Mouse (Mus musculus): ENCODE measurements around the gene Uap1l1. TPM values are rescaled to one million over a fixed set of nuclear protein-coding genes. Genes with fewer than 3 reads are reported as not detected.

Uap1l1 gene
- polyA plus RNA-seq, 1 experiment from 2014 or later: 7.9 TPM

DNA sequence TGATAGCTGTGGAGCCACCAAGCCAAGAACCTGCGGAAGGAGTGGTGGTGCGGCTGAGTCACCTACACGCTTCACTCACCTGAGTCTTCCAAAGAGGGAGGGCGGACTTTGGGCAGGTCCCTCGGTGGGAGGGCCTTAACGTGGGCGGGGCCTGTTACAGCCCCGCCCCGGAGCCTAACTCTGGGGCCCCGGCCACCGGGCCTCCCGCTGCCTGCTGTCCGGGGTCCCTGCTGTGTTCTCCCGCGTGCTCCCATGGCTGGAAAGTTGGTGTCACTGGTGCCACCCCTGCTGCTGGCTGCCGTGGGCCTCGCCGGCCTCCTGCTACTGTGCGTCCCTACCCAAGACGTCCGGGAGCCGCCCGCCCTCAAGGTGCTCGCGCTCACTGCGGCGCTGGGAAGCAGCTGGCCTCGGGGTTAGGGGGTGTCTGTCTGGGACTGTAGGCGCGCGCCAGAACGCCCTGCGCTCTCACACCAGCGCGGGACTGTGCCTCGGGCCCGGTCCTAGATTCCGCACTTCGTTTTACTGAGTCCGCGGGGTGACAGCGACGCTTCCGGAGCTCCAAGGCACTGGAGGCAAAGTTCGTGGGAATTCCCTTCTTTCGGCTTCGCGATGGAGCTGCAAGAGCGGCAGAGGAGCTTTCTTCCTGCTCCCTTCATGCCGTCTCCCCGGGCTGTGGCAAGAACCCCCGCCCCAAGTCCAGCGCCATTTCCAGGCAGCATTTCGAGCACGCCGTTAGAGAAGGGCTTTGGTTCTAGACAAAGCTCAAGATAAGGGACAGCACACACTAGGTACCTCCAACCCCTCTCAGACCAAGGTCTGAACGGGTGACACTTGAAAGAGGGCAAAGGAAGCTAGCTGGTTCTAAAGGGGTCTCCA, 30.5 kb upstream of the Uap1l1 start, which contains the start of gene Entpd2:
TSS of gene Entpd2 (plus strand) at position 154 of the 876 bp plus-strand sequence.
- Histone ChIP-seq H3K9me3 (replicated peaks) (no peaks in the 10 kb centered on the region), H3K4me2 (replicated peaks) (peak within 1 kb of the TSS; percentile 56), H3K4me1 (peaks cover 22% of the 10 kb centered on the region), H3K27me3 (peaks cover 72% of the 10 kb centered on the region), H3K36me3 (no peaks in the 10 kb centered on the region), H3K9ac (0 out of 2 replicates have a peak within 1 kb of the TSS, but pooled peaks have one; percentile 36), H3K27ac (no peak within 1 kb of the TSS), H3K4me3 (peak within 1 kb of the TSS; percentile 31)
- ATAC-seq (ENCODE audit: low FRiP score): no peak
- WGBS: 1% methylated on average over 56 of the region's 57 CpGs

- Histone ChIP-seq H3K27me3 (peaks cover 58% of the 10 kb centered on the region), H3K27ac (no peak overlapping the region), H3K4me3 (no peak overlapping the region), H3K9me3 (replicated peaks) (no peaks in the 10 kb centered on the region), H3K36me3 (no peaks in the 10 kb centered on the region), H3K4me2 (replicated peaks) (no peak overlapping the region), H3K4me1 (peaks cover 18% of the 10 kb centered on the region), H3K9ac (no peak overlapping the region)
- ATAC-seq (ENCODE audit: low FRiP score): no peak
- 26% methylated on average over 3 of the region's 3 CpGs for WGBS
Observed at GRCm38 (mm10) chr2:25394281-25395221, 29.1 kb upstream of the Uap1l1 start.

DNA sequence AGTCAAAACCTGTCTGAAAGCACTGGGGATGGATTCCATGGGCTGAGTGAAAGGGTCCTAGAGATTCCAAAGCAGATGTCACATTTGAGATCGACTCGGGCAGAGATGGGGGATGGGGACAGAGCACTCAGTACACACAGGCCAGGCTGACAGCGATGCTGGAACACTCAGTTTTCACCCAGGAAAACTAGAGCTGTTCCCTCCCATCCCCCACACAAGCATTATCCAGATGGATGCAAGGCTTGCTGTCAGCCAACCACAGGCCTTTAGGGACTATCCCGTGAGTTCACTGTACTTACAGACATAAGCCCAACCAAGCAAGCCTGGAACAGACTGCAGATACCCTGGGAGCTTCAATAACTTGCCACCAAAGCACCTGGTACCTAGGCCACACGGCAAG, 25.8 kb upstream of the Uap1l1 start:
- Histone ChIP-seq H3K4me3 (no peak overlapping the region), H3K27ac (no peak overlapping the region), H3K9ac (no peak overlapping the region), H3K27me3 (peaks cover 27% of the 10 kb centered on the region), H3K36me3 (no peaks in the 10 kb centered on the region), H3K9me3 (replicated peaks) (no peaks in the 10 kb centered on the region), H3K4me1 (peaks cover 14% of the 10 kb centered on the region), H3K4me2 (replicated peaks) (no peak overlapping the region)
- ATAC-seq (ENCODE audit: low FRiP score): no peak
- 82% methylated on average over 5 of the region's 5 CpGs for WGBS

DNA sequence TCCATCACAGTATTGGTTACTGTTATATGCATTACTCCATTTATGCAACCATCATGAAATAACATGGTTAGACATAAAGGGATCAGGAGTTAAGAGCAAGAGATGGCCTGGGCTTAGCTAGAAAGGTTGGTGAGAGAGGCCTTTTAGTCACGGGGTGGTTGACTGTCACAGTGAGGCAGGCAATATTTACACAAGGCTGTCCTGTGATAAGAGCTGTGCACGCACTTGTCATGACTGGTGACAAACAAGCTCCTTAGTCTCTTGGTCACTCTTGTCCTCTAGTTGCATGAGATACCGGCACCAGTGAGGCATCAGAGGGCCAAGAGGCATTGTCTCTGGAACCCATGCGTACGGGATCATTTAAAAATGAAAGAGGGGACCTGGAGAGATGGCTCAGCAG, 19.0 kb upstream of the Uap1l1 start:
- WGBS: 80% methylated on average over 5 of the region's 5 CpGs
- Histone ChIP-seq H3K27ac (no peak overlapping the region), H3K27me3 (peaks cover 7% of the 10 kb centered on the region), H3K4me3 (no peak overlapping the region), H3K4me1 (no peaks in the 10 kb centered on the region), H3K4me2 (replicated peaks) (no peak overlapping the region), H3K36me3 (no peaks in the 10 kb centered on the region), H3K9me3 (replicated peaks) (no peaks in the 10 kb centered on the region), H3K9ac (no peak overlapping the region)
- no peak for ATAC-seq (ENCODE audit: low FRiP score)

GRCm38 (mm10) chr2:25376589-25376988, 11.1 kb upstream of the Uap1l1 start:
- peaks cover 11% of the 10 kb centered on the region; the same call in 1 of the 2 replicates for H3K27me3 ChIP-seq
- H3K4me2 ChIP-seq (replicated peaks): no peak overlapping the region
- no peaks in the 10 kb centered on the region for H3K9me3 ChIP-seq (replicated peaks)
- H3K4me3 ChIP-seq: no peak overlapping the region
- 0 out of 2 replicates have a peak, but pooled peaks cover 8% of the 10 kb centered on the region for H3K36me3 ChIP-seq
- peaks cover 28% of the 10 kb centered on the region for H3K4me1 ChIP-seq
- no peak overlapping the region for H3K9ac ChIP-seq
- no peak for ATAC-seq (ENCODE audit: low FRiP score)
- no peak overlapping the region for H3K27ac ChIP-seq
- 62% methylated on average over 4 of the region's 4 CpGs for WGBS

GRCm38 (mm10) chr2:25373431-25373830, 7.9 kb upstream of the Uap1l1 start:
- Histone ChIP-seq H3K4me2 (replicated peaks) (peak overlapping the region; percentile 92), H3K4me1 (peaks cover 29% of the 10 kb centered on the region), H3K27me3 (peaks cover 16% of the 10 kb centered on the region), H3K9me3 (replicated peaks) (no peaks in the 10 kb centered on the region), H3K4me3 (peak overlapping the region; percentile 72), H3K36me3 (0 out of 2 replicates have a peak, but pooled peaks cover 8% of the 10 kb centered on the region), H3K9ac (peak overlapping the region; percentile 70), H3K27ac (no peak overlapping the region)
- 17% methylated on average over 2 of the region's 2 CpGs for WGBS
- ATAC-seq (ENCODE audit: low FRiP score): no peak

- peaks cover 21% of the 10 kb centered on the region for H3K27me3 ChIP-seq
- H3K36me3 ChIP-seq: 0 out of 2 replicates have a peak, but pooled peaks cover 5% of the 10 kb centered on the region
- H3K9me3 ChIP-seq (replicated peaks): no peaks in the 10 kb centered on the region
- peak overlapping the region; percentile 72 for H3K4me3 ChIP-seq
- H3K27ac ChIP-seq: no peak overlapping the region
- 2% methylated on average over 42 of the region's 42 CpGs for WGBS
- H3K4me2 ChIP-seq (replicated peaks): peak overlapping the region; percentile 92
- H3K9ac ChIP-seq: peak overlapping the region; percentile 70
- ATAC-seq (ENCODE audit: low FRiP score): no peak; the same call in 1 of the 2 replicates
- H3K4me1 ChIP-seq: peaks cover 29% of the 10 kb centered on the region
Observed at GRCm38 (mm10) chr2:25372644-25373391, 7.3 kb upstream of the Uap1l1 start.

- peak within 1 kb of the TSS; percentile 86 for H3K27ac ChIP-seq
- H3K9me3 ChIP-seq (replicated peaks): no peaks in the 10 kb centered on the region
- peaks cover 29% of the 10 kb centered on the region for H3K4me1 ChIP-seq
- 0 out of 2 replicates have a peak, but pooled peaks cover 5% of the 10 kb centered on the region for H3K36me3 ChIP-seq
- under 1% methylated on average over 65 of the region's 65 CpGs for WGBS
- peak within 1 kb of the TSS; percentile 70 for H3K9ac ChIP-seq
- peak within 1 kb of the TSS; percentile 72 for H3K4me3 ChIP-seq
- H3K4me2 ChIP-seq (replicated peaks): peak within 1 kb of the TSS; percentile 92
- peak; percentile 94 for ATAC-seq (ENCODE audit: low FRiP score)
- H3K27me3 ChIP-seq: peaks cover 25% of the 10 kb centered on the region
Observed at GRCm38 (mm10) chr2:25371764-25372643, 6.5 kb upstream of the Uap1l1 start, which contains the start of gene Sapcd2. Gene Sapcd2, plus strand, starts transcription at chr2:25372321.

DNA sequence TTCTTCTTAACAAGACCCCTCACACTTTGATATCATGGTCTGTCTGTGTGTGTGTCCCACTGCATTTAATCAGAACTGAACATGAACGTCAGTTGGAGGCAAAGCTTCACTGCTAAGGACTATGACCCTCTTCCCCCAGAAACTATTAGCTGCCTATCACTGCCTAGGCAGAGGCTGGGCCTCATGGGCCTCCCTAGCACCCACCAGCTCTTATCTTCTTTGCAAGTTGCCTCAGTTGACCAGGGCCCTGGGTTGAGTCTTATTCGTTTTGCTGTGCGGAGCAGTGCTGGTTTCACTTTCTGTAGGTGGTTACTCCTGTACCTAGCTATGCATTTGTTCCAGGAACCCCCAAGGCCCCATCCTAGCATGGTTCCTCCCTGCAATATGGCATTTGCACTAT, 4.5 kb upstream of the Uap1l1 start:
- peaks cover 34% of the 10 kb centered on the region for H3K4me1 ChIP-seq
- peaks cover 41% of the 10 kb centered on the region for H3K27me3 ChIP-seq
- H3K9ac ChIP-seq: no peak overlapping the region
- H3K27ac ChIP-seq: no peak overlapping the region
- 83% methylated on average over 3 of the region's 3 CpGs for WGBS
- no peak for ATAC-seq (ENCODE audit: low FRiP score)
- no peaks in the 10 kb centered on the region for H3K9me3 ChIP-seq (replicated peaks)
- H3K4me3 ChIP-seq: no peak overlapping the region
- H3K36me3 ChIP-seq: no peaks in the 10 kb centered on the region
- no peak overlapping the region for H3K4me2 ChIP-seq (replicated peaks)

DNA sequence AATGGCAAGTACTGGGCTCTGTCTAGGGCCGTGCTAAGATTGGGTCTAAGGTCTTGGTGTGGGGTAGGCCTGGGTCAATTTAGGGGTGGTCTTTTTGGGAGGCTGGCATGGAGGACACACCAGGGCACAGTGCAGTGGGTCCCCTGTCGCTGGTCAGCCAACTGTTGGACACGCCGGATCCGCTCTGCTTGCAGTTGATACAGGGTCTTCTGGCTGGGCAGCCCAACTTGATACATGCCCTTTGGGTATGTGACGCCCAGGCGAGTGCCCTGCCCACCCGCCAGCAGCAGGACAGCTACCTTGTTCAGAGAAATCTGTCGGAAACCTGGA, 756 bp downstream of the Uap1l1 start:
- 32% methylated on average over 9 of the region's 9 CpGs for WGBS
- H3K4me1 ChIP-seq: peaks cover 9% of the 10 kb centered on the region
- peak; percentile 29 for ATAC-seq (ENCODE audit: low FRiP score)
- H3K27me3 ChIP-seq: peaks cover 53% of the 10 kb centered on the region
- no peaks in the 10 kb centered on the region for H3K9me3 ChIP-seq (replicated peaks)
- H3K27ac ChIP-seq: no peak overlapping the region
- H3K9ac ChIP-seq: peak overlapping the region; percentile 68; the same call in 1 of the 2 replicates
- peak overlapping the region; percentile 88 for H3K4me2 ChIP-seq (replicated peaks)
- H3K4me3 ChIP-seq: peak overlapping the region; percentile 49
- no peaks in the 10 kb centered on the region for H3K36me3 ChIP-seq

GRCm38 (mm10) chr2:25364313-25364712, 1.2 kb downstream of the Uap1l1 start:
- H3K4me3 ChIP-seq: no peak overlapping the region
- H3K27me3 ChIP-seq: peaks cover 53% of the 10 kb centered on the region
- H3K9ac ChIP-seq: 0 out of 2 replicates have a peak overlapping the region, but pooled peaks have one; percentile 68
- H3K4me1 ChIP-seq: peaks cover 9% of the 10 kb centered on the region
- WGBS: 84% methylated on average over 4 of the region's 4 CpGs
- H3K36me3 ChIP-seq: no peaks in the 10 kb centered on the region
- no peak overlapping the region for H3K27ac ChIP-seq
- no peaks in the 10 kb centered on the region for H3K9me3 ChIP-seq (replicated peaks)
- ATAC-seq (ENCODE audit: low FRiP score): no peak; the same call in 1 of the 2 replicates
- H3K4me2 ChIP-seq (replicated peaks): no peak overlapping the region
